Mouse (Mus musculus): ENCODE measurements around the gene Tuba3a.
A peak's percentile ranks its signal among the peaks of the same experiment; 100 is the strongest.
"Not testable (repeated sequence)": the region's sequence is repeated elsewhere in the genome, so short reads cannot be mapped to it uniquely, and the experiment has no call there.

Tuba3a gene

DNA sequence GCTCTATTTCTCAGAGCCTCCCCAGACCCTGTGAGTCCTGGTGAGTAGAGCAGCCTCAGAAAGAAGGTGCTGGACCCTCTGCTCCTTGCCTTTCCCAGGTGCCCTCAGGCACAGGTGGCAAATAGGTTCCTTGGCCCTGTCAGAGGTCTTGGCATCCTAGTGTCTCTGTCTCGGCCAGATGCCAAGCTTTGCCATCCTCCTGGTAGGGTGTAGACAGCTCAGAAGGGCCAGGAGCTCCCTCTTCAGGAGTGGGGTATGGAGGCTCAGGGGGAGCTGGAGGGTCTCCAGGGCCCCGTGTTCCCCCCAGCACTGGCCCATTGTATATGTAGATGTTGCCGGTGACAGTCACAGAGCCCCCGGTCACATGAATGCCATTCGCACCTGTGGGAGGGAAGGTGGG is 21.2 kb upstream of the Tuba3a start:
- no peak for DNase-seq (ENCODE audit: extremely low read depth, low read depth)

- no peak for DNase-seq (ENCODE audit: extremely low read depth, low read depth)
These were observed 19.6 kb upstream of the Tuba3a start for GRCm38 (mm10) chr6:125305465-125305864.

DNA sequence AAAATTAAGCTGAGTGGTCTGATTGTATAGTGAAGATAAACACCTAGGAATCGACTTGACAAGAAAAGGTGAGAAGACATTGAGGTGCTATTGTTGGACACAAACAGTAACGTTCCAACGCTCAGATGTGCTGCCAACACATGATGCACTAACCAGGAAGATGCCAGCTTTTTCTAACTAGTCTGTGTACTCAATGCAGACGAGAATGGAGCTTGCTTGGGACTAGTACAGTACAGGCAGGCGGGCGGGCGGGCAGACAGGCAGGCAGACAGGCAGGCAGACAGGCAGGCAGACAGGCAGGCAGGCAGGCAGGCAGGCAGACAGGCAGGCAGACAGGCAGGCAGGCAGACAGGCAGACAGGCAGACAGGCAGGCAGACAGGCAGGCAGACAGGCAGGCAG is 18.6 kb upstream of the Tuba3a start:
- not testable (repeated sequence) for DNase-seq (ENCODE audit: extremely low read depth, low read depth)

GRCm38 (mm10) chr6:125303242-125303641 is 17.4 kb upstream of the Tuba3a start:
- no peak for DNase-seq (ENCODE audit: extremely low read depth, low read depth)

- DNase-seq (ENCODE audit: extremely low read depth, low read depth) = no peak
These were observed 16.6 kb upstream of the Tuba3a start for GRCm38 (mm10) chr6:125302231-125302982.

DNA sequence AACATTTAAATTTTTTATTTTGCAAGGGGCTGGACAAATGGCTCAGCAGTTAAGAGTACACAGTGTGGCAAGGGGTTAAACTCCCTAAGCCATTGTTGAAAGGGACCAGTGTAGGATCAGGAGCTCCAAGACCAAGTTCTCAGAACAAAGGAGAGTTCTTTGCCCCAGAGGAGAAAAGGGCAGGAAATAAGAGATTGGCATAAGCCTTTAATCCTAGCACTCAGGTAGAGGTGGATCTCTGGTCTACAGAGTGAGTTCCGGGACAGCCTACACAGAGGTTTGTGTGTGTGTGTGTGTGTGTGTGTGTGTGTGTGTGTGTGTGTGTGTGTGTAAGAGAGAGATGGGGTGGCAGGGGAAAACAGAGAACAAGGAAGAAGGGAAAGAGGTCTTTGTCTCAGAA is 15.1 kb upstream of the Tuba3a start:
- DNase-seq (ENCODE audit: extremely low read depth, low read depth) = no peak

- no peak for DNase-seq (ENCODE audit: extremely low read depth, low read depth)
These were observed 11.4 kb upstream of the Tuba3a start for GRCm38 (mm10) chr6:125297149-125297820.

- no peak for DNase-seq (ENCODE audit: extremely low read depth, low read depth)
These were observed 8.2 kb upstream of the Tuba3a start for GRCm38 (mm10) chr6:125294049-125294448.

- DNase-seq (ENCODE audit: extremely low read depth, low read depth) = no peak
These were observed 6.4 kb upstream of the Tuba3a start for GRCm38 (mm10) chr6:125292256-125292655.

DNA sequence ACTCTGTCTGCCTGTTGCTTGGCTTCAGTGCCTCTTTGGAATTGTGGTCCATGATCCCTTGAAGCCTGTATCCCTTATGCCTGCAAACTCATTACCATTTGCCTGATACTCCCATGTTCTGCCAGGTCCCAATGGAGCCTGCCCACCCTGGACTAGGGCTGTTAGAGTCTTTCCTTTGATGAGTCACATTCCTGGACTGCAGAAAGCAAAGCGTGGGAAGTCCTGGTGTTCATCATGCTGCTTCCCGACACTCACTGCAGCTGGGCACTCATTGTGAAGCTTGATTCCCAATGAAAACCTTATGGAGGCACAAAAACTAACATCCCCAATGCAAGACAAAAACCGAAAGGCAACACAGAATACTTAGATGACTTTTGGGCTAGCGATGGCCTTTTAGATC is 5.5 kb upstream of the Tuba3a start:
- no peak for DNase-seq (ENCODE audit: extremely low read depth, low read depth)

- DNase-seq (ENCODE audit: extremely low read depth, low read depth) = no peak
These were observed 2.9 kb upstream of the Tuba3a start for GRCm38 (mm10) chr6:125288730-125289129.

DNA sequence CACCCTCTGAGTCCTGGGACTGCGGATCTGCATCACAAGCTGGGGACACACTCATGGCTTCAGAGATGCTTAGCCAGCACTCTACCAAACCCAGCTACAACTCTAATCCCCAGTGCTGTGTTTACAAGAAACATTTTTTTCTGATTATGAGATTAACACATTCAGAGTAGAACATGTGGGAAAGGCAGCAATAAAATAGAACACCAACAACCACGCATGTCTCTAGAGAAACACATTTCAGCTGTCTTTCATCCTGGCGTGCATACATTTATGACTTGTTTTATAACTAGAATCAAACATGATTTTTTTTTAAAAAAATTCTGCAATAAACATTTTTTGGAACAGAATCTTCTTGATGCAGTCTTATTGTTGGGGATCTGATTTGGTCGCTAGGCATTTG is 1.1 kb upstream of the Tuba3a start:
- DNase-seq (ENCODE audit: extremely low read depth, low read depth) = no peak

- DNase-seq (ENCODE audit: extremely low read depth, low read depth) = no peak
These were observed 1.1 kb downstream of the Tuba3a start for GRCm38 (mm10) chr6:125284751-125285150.

DNA sequence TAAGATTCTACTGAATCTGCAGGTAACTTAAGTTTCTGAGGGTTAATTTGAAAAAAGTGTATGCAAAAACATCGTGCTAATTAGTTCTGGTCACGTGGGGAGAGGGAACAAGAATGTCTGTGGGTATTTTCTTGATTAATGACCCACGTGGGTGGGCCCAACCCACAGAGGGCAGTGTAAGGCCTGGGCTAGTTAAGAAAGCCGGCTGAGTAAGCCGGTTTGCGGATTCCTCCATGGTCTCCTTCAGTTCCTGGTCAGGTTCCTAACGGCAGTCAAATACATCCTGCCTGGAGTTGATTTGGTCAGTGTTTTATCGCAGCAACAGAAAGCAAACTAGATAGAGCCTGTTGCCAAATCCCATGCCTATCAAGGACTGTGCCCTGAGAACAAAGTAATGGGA is 1.6 kb downstream of the Tuba3a start:
- no peak for DNase-seq (ENCODE audit: extremely low read depth, low read depth)

- DNase-seq (ENCODE audit: extremely low read depth, low read depth) = not testable (repeated sequence)
These were observed 3.1 kb downstream of the Tuba3a start for GRCm38 (mm10) chr6:125282721-125283120.

GRCm38 (mm10) chr6:125279729-125280128 is 6.1 kb downstream of the Tuba3a start:
- DNase-seq (ENCODE audit: extremely low read depth, low read depth) = no peak

DNA sequence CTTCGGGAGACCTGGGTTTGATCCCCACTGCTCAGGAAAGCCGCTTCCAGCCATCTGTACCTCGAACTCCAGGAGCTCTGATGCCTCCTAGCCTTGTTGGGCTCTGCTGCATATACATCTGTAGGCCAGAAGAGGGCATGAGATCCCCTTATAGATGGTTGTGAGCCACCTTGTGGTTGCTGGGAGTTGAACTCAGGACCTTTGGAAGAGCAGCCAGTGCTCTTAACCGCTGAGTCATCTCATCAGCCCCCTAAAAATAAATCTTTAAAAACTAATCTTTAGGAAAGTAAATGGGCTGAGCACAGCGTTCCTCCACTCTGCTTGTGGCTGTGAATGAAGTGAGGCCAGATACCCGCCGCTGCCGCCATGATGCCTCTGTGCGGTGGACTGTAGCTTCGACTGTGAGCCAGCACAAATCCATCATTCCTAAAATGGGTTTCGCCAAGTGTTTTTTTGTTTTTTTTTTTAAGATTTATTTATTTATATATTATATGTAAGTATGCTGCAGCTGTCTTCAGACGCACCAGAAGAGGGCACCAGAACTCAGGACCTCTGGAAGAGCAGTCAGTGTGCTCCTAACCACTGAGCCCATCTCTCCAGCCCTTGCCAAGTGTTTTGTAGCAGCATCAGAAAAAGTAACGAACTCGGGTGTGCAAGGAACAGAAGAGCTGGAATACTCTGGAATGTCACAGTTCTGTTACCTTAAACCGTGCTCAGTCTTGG is 10.8 kb downstream of the Tuba3a start:
- DNase-seq (ENCODE audit: extremely low read depth, low read depth) = peak; percentile 42

DNA sequence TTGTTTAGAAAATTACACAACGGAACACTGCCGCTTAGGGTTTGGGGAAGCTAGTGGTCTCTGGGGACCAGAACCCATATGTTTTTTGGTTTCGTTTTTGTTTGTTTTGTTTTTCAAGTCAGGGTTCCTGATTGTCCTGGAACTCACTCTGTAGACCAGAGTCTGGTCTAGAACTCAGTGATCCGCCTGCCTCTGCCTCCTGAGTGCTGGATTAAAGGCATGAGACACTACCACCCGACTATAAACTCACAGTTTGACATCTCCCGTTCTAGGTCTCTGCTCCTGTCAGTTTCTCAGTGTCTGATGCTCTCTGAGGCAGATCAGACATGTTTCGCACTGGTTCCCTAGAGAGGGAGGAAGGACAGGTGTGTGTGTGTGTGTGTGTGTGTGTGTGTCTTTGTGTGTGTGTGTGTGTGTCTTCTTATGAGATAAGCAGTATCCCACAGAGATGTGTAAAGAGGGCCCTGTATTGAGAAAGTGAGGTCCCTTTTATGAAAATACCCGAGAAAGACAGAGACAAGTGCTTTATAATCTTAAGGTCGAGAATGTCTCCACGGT is 13.5 kb downstream of the Tuba3a start:
- no peak for DNase-seq (ENCODE audit: extremely low read depth, low read depth)

DNA sequence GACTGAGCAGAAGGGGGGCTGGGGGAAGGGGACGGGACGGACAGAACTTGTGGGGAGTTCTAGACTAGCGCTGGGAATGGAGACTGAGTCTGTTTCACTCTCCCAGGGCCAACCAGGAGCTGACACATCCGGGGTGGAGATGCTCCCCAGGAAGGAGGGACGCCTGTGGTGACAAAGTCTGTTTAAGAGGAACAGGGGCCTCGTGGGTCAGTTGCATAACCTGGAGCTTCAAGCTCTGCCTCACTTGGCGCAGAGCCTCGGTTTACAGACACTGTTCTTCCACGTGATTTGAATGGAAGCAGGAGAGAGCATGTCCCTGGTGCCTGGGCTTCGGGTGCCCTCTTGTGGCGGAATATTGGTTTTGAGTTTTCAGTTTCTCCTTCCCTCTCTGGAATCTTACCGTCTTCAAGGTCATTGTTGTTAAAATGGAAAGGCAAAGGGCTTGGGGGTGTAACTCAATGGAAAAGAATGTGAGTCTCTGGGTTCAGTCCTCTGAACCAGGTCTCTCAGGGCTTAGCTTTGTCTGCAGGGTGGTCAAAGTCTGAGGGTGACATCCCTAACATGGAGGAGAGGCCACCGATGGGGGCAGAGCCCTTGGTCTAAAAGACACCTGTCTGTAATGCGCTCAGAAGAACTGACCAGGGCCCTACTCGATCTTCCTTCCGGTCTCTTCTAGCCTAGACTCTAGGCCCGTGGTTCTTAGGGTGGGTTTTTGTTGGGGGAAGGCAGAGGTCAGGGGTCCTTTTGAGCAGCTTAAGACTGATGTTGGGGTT is 14.2 kb downstream of the Tuba3a start:
- peak; percentile 92 for DNase-seq (ENCODE audit: extremely low read depth, low read depth)

- no peak for DNase-seq (ENCODE audit: extremely low read depth, low read depth)
These were observed 17.0 kb downstream of the Tuba3a start for GRCm38 (mm10) chr6:125268799-125269198.

DNA sequence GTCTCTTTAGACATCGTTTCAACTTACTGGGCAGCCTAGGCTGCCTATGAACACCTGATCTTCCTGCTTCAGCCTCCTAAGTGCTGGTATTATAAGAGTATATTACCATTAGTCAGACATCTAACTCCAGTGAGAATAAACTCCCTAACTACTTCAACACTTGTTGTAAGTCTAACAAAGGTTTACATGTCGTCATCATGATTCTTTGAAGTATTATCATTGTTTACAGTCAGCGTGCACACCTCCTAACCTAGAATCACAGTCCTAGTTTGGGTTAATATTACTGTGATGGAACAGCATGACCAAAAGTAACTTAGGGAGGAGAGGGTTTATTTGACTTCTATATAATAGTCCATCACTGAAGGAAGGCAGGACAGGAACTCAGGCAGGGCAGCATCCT is 18.4 kb downstream of the Tuba3a start:
- DNase-seq (ENCODE audit: extremely low read depth, low read depth) = no peak

Measured in MEL-GATA-1-ER (cell line).